Mouse (Mus musculus) kidney, adult 10 weeks (tissue): ENCODE measurements around the gene Fbxo41. TPM values are rescaled to one million over a fixed set of nuclear protein-coding genes. Genes with fewer than 3 reads are reported as not detected.

Experiments
- polyA plus RNA-seq: library from polyadenylated mRNA; stranded (reverse); fragments of 350-450 nt; fragmentation: Illumina TruSeq; extraction: RNeasy Lipid Tissue Mini Kit (QIAGEN cat#74804); gene quantifications from one replicate; pipeline ENCODE4 v1.2.3, GENCODE M21; 2014; ENCODE audit warnings: low read depth, low replicate concordance

The Fbxo41 gene
- polyA plus RNA-seq: not detected

GRCm38 (mm10) chr6:85502911-85503250 lies at the start of gene Fbxo41:
Gene Fbxo41 (minus strand): TSS chr6:85502994.

GRCm38 (mm10) chr6:85513531-85513910 lies 10.7 kb upstream of the Fbxo41 start, which contains the start of gene Egr4:
Gene Egr4 (minus strand): TSS chr6:85513589.

GRCm38 (mm10) chr6:85451664-85452410 lies 51.0 kb downstream of the Fbxo41 start, which contains the start of gene Pradc1:
Gene Pradc1 (minus strand): TSS chr6:85451970.

GRCm38 (mm10) chr6:85450697-85451663 lies 51.8 kb downstream of the Fbxo41 start, which contains the start of gene Cct7:
Gene Cct7 (plus strand): TSS chr6:85451514.

GRCm38 (mm10) chr6:85431842-85432431 lies 70.9 kb downstream of the Fbxo41 start, which contains the start of gene Smyd5:
Gene Smyd5 (plus strand): TSS chr6:85431989.

GRCm38 (mm10) chr6:85423836-85424379 lies 78.9 kb downstream of the Fbxo41 start, which contains the start of gene Noto:
Gene Noto (plus strand): TSS chr6:85423886.

Other genes starting within 250 kb of the Fbxo41 start
- 4.4 TPM for gene Sfxn5, start 169.6 kb downstream of the Fbxo41 start, polyA plus RNA-seq
- 5.6 TPM for gene Rab11fip5, start 128.4 kb downstream of the Fbxo41 start, polyA plus RNA-seq
- gene Noto, start 79.1 kb downstream of the Fbxo41 start, polyA plus RNA-seq: not detected
- gene Smyd5, start 71.0 kb downstream of the Fbxo41 start, polyA plus RNA-seq: 2.1 TPM
- gene Cct7, start 51.5 kb downstream of the Fbxo41 start, polyA plus RNA-seq: 69.5 TPM
- 3.1 TPM for gene Pradc1, start 51.0 kb downstream of the Fbxo41 start, polyA plus RNA-seq
- gene Egr4, start 10.6 kb upstream of the Fbxo41 start, polyA plus RNA-seq: not detected
- 4.8 TPM for gene Alms1, start 84.5 kb upstream of the Fbxo41 start, polyA plus RNA-seq
- gene Nat8f7, start 210.2 kb upstream of the Fbxo41 start, polyA plus RNA-seq: 4.2 TPM